Mouse (Mus musculus): ENCODE data around the gene Myt1l.

DNA sequence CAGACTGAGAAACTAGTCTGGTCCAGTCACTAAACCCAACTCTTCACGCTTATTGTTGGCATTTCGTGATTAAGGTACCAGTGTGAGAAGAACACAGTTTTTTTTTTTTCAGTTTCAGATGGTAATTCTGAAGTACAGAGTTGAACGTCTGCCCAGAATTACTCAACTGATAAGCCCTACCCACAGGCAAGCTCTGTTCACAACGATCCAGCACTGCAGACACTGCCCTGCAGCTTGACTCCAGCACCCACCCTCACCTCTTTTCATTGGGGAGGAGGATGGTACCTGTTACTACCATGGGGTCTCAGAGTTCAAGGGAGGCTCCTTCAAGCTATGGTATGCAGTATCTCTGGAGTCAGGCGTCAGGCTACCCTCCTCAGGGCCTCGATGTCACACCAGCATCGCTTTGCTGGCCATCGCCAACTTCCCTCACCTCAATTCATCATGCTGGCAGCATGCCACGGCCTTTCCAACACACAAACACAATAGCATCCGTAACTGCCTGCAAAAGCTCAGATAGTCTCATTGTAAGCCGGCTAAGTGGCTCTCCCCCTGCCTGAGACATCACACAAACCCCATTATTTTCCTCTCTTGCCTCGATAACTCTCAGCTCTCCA is 281.5 kb downstream of the Myt1l start:
- TF ChIP-seq CTCF (conservative IDR thresholded peaks at IDR 0.05; ENCODE audit: low read length), result no peak
- no peak for TF ChIP-seq NANOG (IDR thresholded peaks at IDR 0.05; ENCODE audit: borderline replicate concordance, low read length)

Measured in E14TG2a.4 (cell line).